Mouse (Mus musculus) cerebellum, adult 2 months (tissue): ENCODE measurements around the gene Pknox2. TPM values are rescaled to one million over a fixed set of nuclear protein-coding genes. Genes with fewer than 3 reads are reported as not detected.

Experiments used
- DNase-seq, 2 experiments: peaks; one replicate each; pipeline ENCODE4 v3.0.0; 2021
- H3K27ac ChIP-seq: fragments of 200-500 bp; 2 replicates; pipeline ENCODE4 v1.5.1; 2012; ENCODE audit warnings: low read length, control low read depth, inconsistent platforms; ENCODE audit not compliant: insufficient read depth
- H3K27me3 ChIP-seq: fragments of 200-500 bp; 2 replicates; pipeline ENCODE4 v1.6.1; 2012; ENCODE audit warnings: inconsistent platforms, mild to moderate bottlenecking, low read length, moderate library complexity; ENCODE audit not compliant: control insufficient read depth, insufficient read depth
- H3K4me1 ChIP-seq: fragments of 200-500 bp; 2 replicates; pipeline ENCODE4 v1.6.1; 2011; ENCODE audit warnings: low read length; ENCODE audit not compliant: control insufficient read depth, insufficient read depth
- H3K4me3 ChIP-seq: fragments of 200-500 bp; replicated peaks from 2 replicates; pipeline ENCODE3; 2011; ENCODE audit warnings: mild to moderate bottlenecking, low read depth, low read length, control low read depth; ENCODE audit not compliant: insufficient read depth
- CTCF ChIP-seq: fragments of 200-500 bp; IDR thresholded peaks from 2 replicates; pipeline ENCODE4 v1.5.1; 2011; ENCODE audit warnings: low read depth, mild to moderate bottlenecking, control low read depth, low read length, moderate library complexity, borderline replicate concordance; ENCODE audit not compliant: insufficient read depth
- POLR2A ChIP-seq: fragments of 200-500 bp; IDR thresholded peaks from 2 replicates; pipeline ENCODE4 v1.6.1; 2011; ENCODE audit warnings: low read length, control low read depth, borderline replicate concordance; ENCODE audit not compliant: insufficient read depth
- WGBS: fragments of 180-500 bp; shearing (Covaris S2); methylation state at CpG from one replicate; pipeline ENCODE4 v1.1.7; 2018; 5-methylcytosine and 5-hydroxymethylcytosine counted together
- polyA plus RNA-seq: library from polyadenylated mRNA; depleted of rRNA; stranded (reverse); fragments of >200 nt; gene quantifications from 2 replicates; pipeline ENCODE4 v1.2.3, GENCODE M21; 2012

Gene Pknox2
- polyA plus RNA-seq, 1 experiment, result 23.4 TPM

GRCm38 (mm10) chr9:37067473-37067830 is 79.8 kb downstream of the Pknox2 start:
- Histone ChIP-seq H3K27me3 (no peaks in the 10 kb centered on the region), H3K27ac (no peak overlapping the region), H3K4me3 (no peak overlapping the region), H3K4me1 (peaks cover 5% of the 10 kb centered on the region)
- 94% methylated on average over 5 of the region's 5 CpGs for WGBS
- TF ChIP-seq CTCF (no peak), POLR2A (no peak)
- DNase-seq, result no peak

GRCm38 (mm10) chr9:37066732-37067472 is 80.3 kb downstream of the Pknox2 start:
- Histone ChIP-seq H3K27me3 (no peaks in the 10 kb centered on the region), H3K4me1 (peaks cover 5% of the 10 kb centered on the region), H3K27ac (no peak overlapping the region), H3K4me3 (no peak overlapping the region)
- DNase-seq, result no peak
- no peak for TF ChIP-seq CTCF
- no peak for TF ChIP-seq POLR2A
- WGBS, result 83% methylated on average over 8 of the region's 8 CpGs

DNA sequence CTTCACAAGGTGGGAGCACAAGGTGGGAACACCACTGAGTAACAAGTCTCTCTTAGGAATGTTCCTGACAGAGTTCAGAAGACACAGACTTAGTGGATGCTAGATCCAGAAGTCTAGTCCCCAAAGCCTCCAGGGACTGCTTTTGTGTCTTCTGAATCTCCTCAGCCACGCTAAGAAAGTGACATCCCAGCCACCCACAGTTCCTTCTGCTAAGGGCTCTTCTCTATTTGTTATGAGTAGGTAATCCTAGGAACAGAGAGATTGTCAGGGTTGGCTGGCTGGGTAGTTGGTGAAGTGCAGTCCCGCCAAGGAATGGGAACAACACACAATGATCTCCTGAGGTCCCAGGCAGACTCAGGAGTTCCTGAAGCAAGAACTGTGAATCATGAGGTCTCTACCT is 85.6 kb downstream of the Pknox2 start:
- Histone ChIP-seq H3K27ac (no peak overlapping the region), H3K27me3 (no peaks in the 10 kb centered on the region), H3K4me1 (peaks cover 2% of the 10 kb centered on the region; the same call in 1 of the 2 replicates), H3K4me3 (no peak overlapping the region)
- 93% methylated on average over 2 of the region's 2 CpGs for WGBS
- TF ChIP-seq CTCF (no peak), POLR2A (no peak)
- no peak for DNase-seq

DNA sequence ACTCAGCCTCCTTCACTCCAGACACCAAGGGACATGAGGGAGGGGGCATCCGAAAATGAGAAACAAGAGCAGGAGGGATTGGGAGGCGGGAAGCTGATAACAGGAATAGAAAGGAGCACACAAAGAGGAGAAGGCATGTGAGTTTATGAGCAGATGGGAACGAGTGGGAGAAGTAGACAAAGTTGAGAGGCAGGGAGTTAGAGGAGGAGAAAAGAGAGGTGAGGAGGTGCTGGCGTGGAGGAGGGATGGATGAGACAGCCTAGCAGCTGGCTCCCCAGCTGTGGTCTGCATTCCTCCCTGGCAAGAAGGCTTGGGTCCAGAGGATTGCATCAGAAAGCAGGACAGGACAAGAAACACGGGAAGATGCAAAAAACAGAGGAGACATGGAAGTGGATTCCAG is 92.5 kb downstream of the Pknox2 start:
- no peaks in the 10 kb centered on the region for H3K27me3 ChIP-seq
- TF ChIP-seq CTCF, result no peak
- no peak for TF ChIP-seq POLR2A
- 70% methylated on average over 5 of the region's 5 CpGs for WGBS
- no peak overlapping the region for H3K27ac ChIP-seq
- H3K4me1 ChIP-seq, result peaks cover 4% of the 10 kb centered on the region
- H3K4me3 ChIP-seq, result no peak overlapping the region
- DNase-seq, result no peak

DNA sequence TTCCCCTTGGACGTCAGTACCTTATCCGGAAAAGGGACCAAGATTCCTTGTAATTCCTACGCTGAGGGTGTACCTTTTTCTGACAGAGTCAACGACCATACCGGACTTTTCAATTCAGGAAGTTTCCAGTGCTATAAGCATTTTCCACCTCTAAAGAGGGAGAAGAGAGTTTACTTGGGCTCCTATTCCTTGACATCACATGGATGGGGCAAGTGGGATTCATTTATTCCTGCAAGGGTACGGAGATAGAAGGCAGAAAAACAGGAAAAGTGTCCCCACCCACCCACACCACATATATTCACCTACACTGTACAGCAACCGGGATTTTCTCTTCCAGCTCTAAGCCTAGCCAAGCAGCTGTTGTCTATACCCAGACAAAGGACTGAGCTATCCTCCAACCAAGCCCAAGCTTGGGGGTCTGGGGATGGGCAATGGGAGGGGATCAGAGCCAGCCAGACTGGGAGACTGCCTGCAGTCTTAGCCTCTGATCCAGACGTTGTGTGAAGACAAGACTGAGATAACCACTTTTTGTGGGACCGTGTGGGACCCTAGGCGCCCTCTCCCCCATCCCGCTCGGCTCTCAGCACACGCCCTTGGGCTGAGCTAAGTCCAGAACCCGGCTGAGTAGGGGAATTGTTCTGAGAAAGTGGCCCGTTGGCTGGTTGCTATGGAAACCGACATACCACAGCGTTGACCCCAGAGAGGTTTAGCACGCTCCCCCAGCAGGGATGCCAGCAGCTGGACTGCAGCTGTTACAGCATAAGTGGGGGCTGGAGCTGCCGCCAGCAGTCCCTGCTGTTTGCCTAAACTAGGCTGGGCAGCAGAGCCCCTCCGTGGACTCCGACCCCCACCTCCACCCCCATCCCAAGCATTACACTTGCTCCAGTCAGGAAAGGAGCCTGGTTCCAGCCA is 93.3 kb downstream of the Pknox2 start:
- DNase-seq, result no peak
- no peak overlapping the region for H3K4me3 ChIP-seq
- TF ChIP-seq CTCF, result no peak
- no peak for TF ChIP-seq POLR2A
- H3K4me1 ChIP-seq, result peaks cover 4% of the 10 kb centered on the region
- H3K27ac ChIP-seq, result no peak overlapping the region
- 40% methylated on average over 21 of the region's 21 CpGs for WGBS
- no peaks in the 10 kb centered on the region for H3K27me3 ChIP-seq

DNA sequence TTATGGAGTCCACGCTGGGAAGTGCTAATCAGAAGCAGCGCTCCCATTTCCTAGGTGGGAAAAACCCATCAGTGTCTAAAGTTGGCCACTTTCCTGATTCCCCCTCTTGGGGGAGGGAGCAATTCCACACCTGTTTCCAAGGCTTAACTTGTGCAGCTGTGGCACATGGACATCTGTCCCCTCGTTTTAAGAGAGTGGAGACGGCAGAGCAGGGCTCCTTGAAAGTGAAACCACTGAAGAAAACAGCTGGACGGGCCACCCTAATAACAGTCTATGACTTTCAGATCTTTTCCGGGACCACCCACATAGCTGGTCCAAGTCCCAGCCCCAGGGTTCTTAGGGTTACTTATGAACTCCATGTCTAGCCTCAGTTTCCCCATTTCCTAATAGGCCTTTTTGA is 94.2 kb downstream of the Pknox2 start:
- H3K4me3 ChIP-seq, result no peak overlapping the region
- WGBS, result 67% methylated on average over 6 of the region's 6 CpGs
- H3K27ac ChIP-seq, result no peak overlapping the region
- TF ChIP-seq POLR2A (no peak), CTCF (no peak)
- no peak for DNase-seq
- no peaks in the 10 kb centered on the region for H3K27me3 ChIP-seq
- peaks cover 4% of the 10 kb centered on the region for H3K4me1 ChIP-seq

GRCm38 (mm10) chr9:37051669-37052068 is 95.5 kb downstream of the Pknox2 start:
- Histone ChIP-seq H3K4me3 (no peak overlapping the region), H3K4me1 (peaks cover 4% of the 10 kb centered on the region), H3K27ac (no peak overlapping the region), H3K27me3 (no peaks in the 10 kb centered on the region)
- 96% methylated on average over 4 of the region's 4 CpGs for whole genome bisulfite sequencing
- no peak for DNase-seq
- TF ChIP-seq CTCF (no peak), POLR2A (no peak)
